Mouse (Mus musculus) stomach, postnatal 0 days (tissue): ENCODE measurements at regions not wholly inside any gene's neighbourhood (a gene's known extent, or its start where the extent isn't known, plus 50 kb on each side); places are given as distances from the start of the nearest gene placed in this dataset.
A peak's percentile ranks its signal among the peaks of the same experiment; 100 is the strongest.

Source experiments
- ATAC-seq: fragments of 200-750 bp; cut with Nextera tagmentation; 2 replicates; pipeline ENCODE4 v1.8.0; 2017; ENCODE audit not compliant: low FRiP score, low TSS enrichment
- DNase-seq: peaks from one replicate; pipeline ENCODE4 v3.0.0-alpha.2; 2016; ENCODE audit warnings: low spot score
- H3K27ac ChIP-seq: fragments of 300-500 bp; sonication (generic); replicated peaks from 2 replicates; pipeline ENCODE4 v1.5.1; 2014; ENCODE audit warnings: mild to moderate bottlenecking, control low read depth
- H3K27me3 ChIP-seq: fragments of 300-500 bp; sonication (generic); 2 replicates; pipeline ENCODE4 v1.6.1; 2014; ENCODE audit warnings: low read length; ENCODE audit not compliant: control insufficient read depth, insufficient read depth
- H3K36me3 ChIP-seq: fragments of 300-500 bp; sonication (generic); 2 replicates; pipeline ENCODE4 v1.6.1; 2014; ENCODE audit warnings: low read length, mixed read lengths; ENCODE audit not compliant: control insufficient read depth, insufficient read depth
- H3K4me1 ChIP-seq: fragments of 300-500 bp; sonication (generic); replicated peaks from 2 replicates; pipeline ENCODE4 v1.6.1; 2014; ENCODE audit warnings: antibody characterized with exemption; ENCODE audit not compliant: control insufficient read depth, insufficient read depth
- H3K4me2 ChIP-seq: fragments of 300-500 bp; sonication (generic); replicated peaks from 2 replicates; pipeline ENCODE4 v1.6.1; 2014; ENCODE audit warnings: low read depth, mild to moderate bottlenecking, control low read depth, moderate library complexity
- H3K4me3 ChIP-seq: fragments of 300-500 bp; sonication (generic); 2 replicates; pipeline ENCODE4 v1.5.1; 2014; ENCODE audit warnings: low read depth, low read length, control low read depth
- H3K9ac ChIP-seq: fragments of 300-500 bp; sonication (generic); 2 replicates; pipeline ENCODE4 v1.6.1; 2014; ENCODE audit warnings: mild to moderate bottlenecking, low read length, control low read depth, mixed read lengths
- H3K9me3 ChIP-seq: fragments of 300-500 bp; sonication (generic); 2 replicates; pipeline ENCODE4 v1.6.1; 2016; ENCODE audit warnings: low read length; ENCODE audit not compliant: control insufficient read depth
- CTCF ChIP-seq: IDR thresholded peaks from 2 replicates; pipeline ENCODE4 v1.5.1; 2016; ENCODE audit warnings: antibody characterized with exemption, low read depth, mild to moderate bottlenecking, moderate library complexity
- EP300 ChIP-seq: optimal IDR thresholded peaks from 2 replicates; pipeline ENCODE3; 2016; ENCODE audit warnings: antibody characterized with exemption
- WGBS: fragments of 180-500 bp; shearing (Covaris S2); extraction: QIAGEN DNeasy Blood & Tissue Kit; methylation state at CpG from one replicate; pipeline ENCODE4 v1.1.7; 2014; 5-methylcytosine and 5-hydroxymethylcytosine counted together

DNA sequence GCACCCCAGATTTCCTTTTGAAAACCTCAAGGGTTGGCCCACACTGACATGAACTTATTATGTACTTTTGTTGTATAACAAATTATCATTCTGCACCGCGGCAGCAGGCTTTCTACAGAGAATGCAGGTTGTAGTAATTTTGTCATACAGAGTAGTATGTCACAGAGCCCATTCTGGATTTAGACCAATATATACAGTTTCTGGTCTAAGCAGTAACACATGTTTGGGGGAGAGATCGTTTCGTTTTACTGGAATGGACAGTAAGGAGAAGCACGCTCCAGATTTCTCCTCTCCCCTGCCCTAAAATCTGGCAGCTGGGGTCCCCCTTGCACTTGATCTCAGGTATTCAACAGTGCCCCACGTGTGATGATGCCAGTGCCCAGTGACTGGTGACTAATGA lies 76.0 kb upstream of the Smim23 start:
- Histone ChIP-seq H3K4me2 (no peak overlapping the region), H3K9me3 (no peaks in the 10 kb centered on the region), H3K27me3 (0 out of 2 replicates have a peak, but pooled peaks cover 2% of the 10 kb centered on the region), H3K36me3 (no peaks in the 10 kb centered on the region), H3K4me1 (no peaks in the 10 kb centered on the region), H3K27ac (no peak overlapping the region), H3K4me3 (no peak overlapping the region), H3K9ac (no peak overlapping the region)
- no peak for ATAC-seq
- no peak for DNase-seq
- TF ChIP-seq EP300 (no peak), CTCF (no peak)
- WGBS, result 44% methylated on average over 6 of the region's 6 CpGs

GRCm38 (mm10) chr11:32899604-32900216 lies 75.3 kb upstream of the Smim23 start:
- Histone ChIP-seq H3K27me3 (0 out of 2 replicates have a peak, but pooled peaks cover 2% of the 10 kb centered on the region), H3K4me1 (no peaks in the 10 kb centered on the region), H3K9ac (no peak overlapping the region), H3K36me3 (no peaks in the 10 kb centered on the region), H3K27ac (no peak overlapping the region), H3K4me2 (no peak overlapping the region), H3K9me3 (no peaks in the 10 kb centered on the region), H3K4me3 (no peak overlapping the region)
- no peak for TF ChIP-seq EP300
- no peak for TF ChIP-seq CTCF
- no peak for DNase-seq
- 44% methylated on average over 13 of the region's 13 CpGs for WGBS
- no peak for ATAC-seq

- DNase-seq, result no peak
- 78% methylated on average over 3 of the region's 3 CpGs for WGBS
- TF ChIP-seq CTCF (peak; percentile 51), EP300 (no peak)
- no peak overlapping the region for H3K4me2 ChIP-seq
- H3K9me3 ChIP-seq, result no peaks in the 10 kb centered on the region
- no peak overlapping the region for H3K27ac ChIP-seq
- ATAC-seq, result no peak
- no peaks in the 10 kb centered on the region for H3K4me1 ChIP-seq
- no peaks in the 10 kb centered on the region for H3K36me3 ChIP-seq
- H3K9ac ChIP-seq, result no peak overlapping the region
- H3K4me3 ChIP-seq, result no peak overlapping the region
- 0 out of 2 replicates have a peak, but pooled peaks cover 2% of the 10 kb centered on the region for H3K27me3 ChIP-seq
Measured at GRCm38 (mm10) chr11:32895400-32895799, 71.0 kb upstream of the Smim23 start.

DNA sequence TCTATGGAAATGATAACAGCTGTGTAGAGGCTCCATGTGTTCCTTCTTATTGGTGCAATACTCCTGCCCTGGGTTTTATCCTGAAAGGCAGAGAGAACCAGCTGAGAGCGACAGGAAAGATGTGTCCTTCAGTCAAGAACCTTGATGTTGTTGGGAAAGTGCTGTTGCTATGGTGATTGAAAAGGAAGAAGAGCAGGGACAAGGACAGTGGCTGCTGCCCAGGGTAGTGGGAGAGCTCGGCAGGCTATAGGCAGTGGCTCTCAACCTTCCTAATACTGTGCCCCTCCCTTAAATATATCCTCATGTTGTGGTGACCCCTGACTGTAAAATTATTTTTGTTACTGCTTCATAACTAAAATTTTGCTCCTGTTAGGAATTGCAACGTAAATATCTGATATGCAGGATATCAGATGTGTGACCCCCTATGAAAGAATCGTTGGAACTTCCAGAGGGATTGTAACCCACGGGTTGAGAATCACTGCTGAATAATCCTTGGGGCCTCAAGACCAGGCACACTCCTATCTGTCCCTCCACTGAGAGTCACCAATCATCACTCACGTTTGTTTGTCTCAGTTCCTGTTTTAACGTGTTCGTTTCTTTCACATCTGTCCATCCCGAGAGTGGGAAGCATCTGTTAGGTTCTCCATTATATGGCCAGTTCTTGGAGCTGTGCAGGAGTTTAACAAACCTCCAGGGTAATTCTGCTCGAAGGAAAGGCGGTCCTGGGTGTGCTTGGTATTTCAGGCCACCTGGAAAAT lies 68.9 kb upstream of the Smim23 start:
- H3K27ac ChIP-seq, result no peak overlapping the region
- WGBS, result 51% methylated on average over 11 of the region's 11 CpGs

GRCm38 (mm10) chr11:32892496-32892895 lies 68.1 kb upstream of the Smim23 start:
- Histone ChIP-seq H3K4me3 (no peak overlapping the region), H3K4me1 (no peaks in the 10 kb centered on the region), H3K9me3 (no peaks in the 10 kb centered on the region), H3K4me2 (no peak overlapping the region), H3K36me3 (no peaks in the 10 kb centered on the region), H3K27me3 (no peaks in the 10 kb centered on the region), H3K27ac (no peak overlapping the region), H3K9ac (no peak overlapping the region)
- TF ChIP-seq CTCF (no peak), EP300 (no peak)
- no peak for ATAC-seq
- 90% methylated on average over 5 of the region's 5 CpGs for WGBS
- no peak for DNase-seq

More for the DNA sequence above, 68.9 kb upstream of the Smim23 start:
- ATAC-seq, result no peak
- Histone ChIP-seq H3K4me2 (no peak overlapping the region), H3K4me3 (no peak overlapping the region), H3K36me3 (no peaks in the 10 kb centered on the region), H3K4me1 (no peaks in the 10 kb centered on the region), H3K9me3 (no peaks in the 10 kb centered on the region), H3K9ac (no peak overlapping the region), H3K27me3 (no peaks in the 10 kb centered on the region)
- DNase-seq, result no peak
- TF ChIP-seq EP300, result no peak
- TF ChIP-seq CTCF, result no peak

DNA sequence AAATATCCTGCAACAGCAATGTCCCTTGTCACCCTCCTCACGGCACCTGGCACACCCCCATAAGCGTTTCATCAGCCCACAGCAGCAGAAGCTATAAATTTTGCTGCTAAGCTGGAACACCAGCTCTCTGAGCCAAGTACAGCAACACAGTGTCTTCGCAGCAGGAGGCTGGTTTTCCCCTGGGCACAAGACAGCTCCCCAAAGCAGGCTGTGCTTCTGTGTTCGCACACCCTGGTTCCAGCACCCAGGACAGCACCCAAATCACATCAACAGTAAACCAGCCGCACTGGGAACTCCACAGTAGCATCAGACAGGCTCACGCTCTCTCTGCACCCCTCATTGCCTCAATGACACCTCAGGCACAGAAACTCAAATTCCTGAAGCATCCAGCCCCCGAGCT lies 64.8 kb upstream of the Smim23 start:
- no peaks in the 10 kb centered on the region for H3K9me3 ChIP-seq
- 21% methylated on average over 7 of the region's 7 CpGs for WGBS
- ATAC-seq, result no peak
- peak; percentile 38 for DNase-seq
- no peak overlapping the region for H3K4me2 ChIP-seq
- no peaks in the 10 kb centered on the region for H3K36me3 ChIP-seq
- TF ChIP-seq CTCF (no peak), EP300 (no peak)
- H3K27ac ChIP-seq, result no peak overlapping the region
- H3K27me3 ChIP-seq, result no peaks in the 10 kb centered on the region
- H3K9ac ChIP-seq, result no peak overlapping the region
- no peak overlapping the region for H3K4me3 ChIP-seq
- no peaks in the 10 kb centered on the region for H3K4me1 ChIP-seq
